Mouse (Mus musculus) regulatory T cell (primary cell): Measurements from ENCODE around the gene Arhgap18.

Experiments
- in situ Hi-C: fragments of 300-600 bp; cut with MboI, MseI; formaldehyde crosslinking; loops from one replicate; pipeline ENCODE4 v1.15.1; 2025; ENCODE audit warnings: high pct_unique_total_duplicates

Gene Arhgap18

DNA sequence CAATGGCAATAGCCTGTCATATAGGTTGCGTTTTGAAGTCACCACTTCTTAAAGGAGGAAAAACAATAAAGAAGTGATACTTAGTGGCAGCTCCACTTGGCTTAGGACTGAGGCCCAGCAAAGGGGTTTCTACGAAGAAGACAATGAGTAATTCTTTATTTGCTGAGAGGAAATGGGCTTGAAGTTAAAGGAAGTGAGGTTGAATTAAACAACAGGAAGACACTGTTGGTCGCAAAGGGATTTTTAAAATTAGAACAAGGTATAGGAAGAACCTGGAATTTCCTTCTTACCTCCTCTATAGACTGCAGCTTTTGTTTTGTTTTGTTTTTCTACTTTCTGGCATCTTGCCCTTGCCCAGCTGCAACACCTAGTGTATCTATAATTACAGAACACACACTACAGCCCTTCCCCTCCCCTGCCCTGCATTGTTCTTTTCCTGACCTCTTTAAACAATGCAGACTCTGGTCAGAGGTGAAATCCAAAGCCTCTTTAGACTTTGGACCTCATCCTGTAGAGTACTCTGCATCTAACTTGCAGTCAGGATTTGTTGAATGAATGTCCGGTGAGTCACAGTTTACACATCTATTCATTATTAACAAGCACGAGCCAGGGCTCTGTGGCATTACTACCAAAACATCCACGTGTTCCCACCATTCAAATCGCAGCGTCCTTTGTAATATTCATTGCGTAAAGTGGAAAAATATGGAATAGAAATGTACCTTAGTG is 75.4 kb downstream of the Arhgap18 start:
- in situ Hi-C loops = no loop called here

GRCm38 (mm10) chr10:26832068-26832467 is 78.8 kb downstream of the Arhgap18 start:
- in situ Hi-C loops = no loop called here

GRCm38 (mm10) chr10:26832669-26833249 is 79.5 kb downstream of the Arhgap18 start:
- in situ Hi-C loops = no loop called here

DNA sequence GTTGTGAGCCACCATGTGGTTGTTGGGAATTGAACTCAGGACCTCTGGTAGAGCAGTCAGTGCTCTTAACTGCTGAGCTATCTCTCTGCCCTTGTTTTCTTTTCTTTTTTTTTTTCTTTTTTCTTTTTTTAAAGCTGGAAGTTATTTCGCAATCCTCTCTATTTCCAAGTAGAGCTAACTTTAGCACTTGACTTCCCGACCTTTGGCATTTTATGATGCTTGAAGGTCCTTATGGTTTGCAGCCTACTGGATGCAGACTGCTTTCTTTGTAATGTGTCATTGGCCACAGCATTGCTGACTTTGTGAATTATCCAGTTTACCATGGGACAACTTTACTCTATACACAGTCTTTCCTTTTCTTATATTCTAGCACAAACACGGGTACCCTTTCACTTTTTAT is 80.2 kb downstream of the Arhgap18 start:
- in situ Hi-C loops = no loop called here

GRCm38 (mm10) chr10:26849311-26849710 is 96.1 kb downstream of the Arhgap18 start:
- in situ Hi-C loops = no loop called here

DNA sequence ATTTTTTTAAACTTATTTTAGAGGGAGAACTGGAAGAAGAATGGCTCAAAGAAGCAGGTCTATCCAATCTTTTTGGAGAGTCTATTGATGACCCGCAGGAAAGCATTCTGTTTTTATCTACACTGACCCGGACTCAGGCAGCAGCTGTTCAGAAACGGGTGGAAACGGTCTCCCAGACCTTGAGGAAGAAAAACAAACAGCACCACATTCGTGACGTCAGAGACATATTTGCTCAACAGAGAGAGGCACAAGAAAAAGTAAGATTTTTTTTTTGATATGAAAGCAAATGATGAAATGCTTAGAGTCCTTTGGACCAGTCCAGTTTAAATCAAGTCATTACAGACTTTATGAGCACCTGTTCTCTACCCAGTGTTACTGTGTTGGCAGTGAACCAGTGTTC is 96.6 kb downstream of the Arhgap18 start:
- in situ Hi-C loops = no loop called here

DNA sequence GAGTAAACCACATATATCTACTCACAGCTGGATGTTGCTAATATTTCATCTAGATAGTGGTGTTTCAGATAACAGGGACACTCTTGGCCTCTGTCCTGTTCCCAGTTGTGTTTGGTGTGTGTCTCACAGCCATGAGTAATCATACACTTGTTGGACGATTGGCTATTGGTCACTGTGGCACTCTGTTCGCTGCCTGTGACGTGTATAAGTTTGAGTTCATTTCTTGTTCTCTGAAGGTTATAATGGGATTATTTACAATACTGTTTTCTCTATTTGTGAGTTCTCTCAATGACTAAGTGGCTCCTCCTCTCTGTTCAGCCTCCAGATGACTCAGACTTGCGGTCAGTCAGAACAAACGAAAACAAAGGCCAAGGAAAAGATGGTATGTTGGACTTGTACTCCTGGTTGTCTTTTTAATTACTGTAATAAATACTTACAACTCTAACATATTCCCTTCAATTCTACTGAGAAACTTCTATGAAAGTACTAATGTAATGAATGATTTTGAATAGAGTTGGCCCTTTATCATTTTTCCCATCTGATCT is 101.4 kb downstream of the Arhgap18 start:
- in situ Hi-C loops = no loop called here

- in situ Hi-C loops = no loop called here
These were observed 102.8 kb downstream of the Arhgap18 start for GRCm38 (mm10) chr10:26855851-26856535.

GRCm38 (mm10) chr10:26857583-26857982 is 104.4 kb downstream of the Arhgap18 start:
- in situ Hi-C loops = no loop called here

- in situ Hi-C loops = no loop called here
These were observed 105.3 kb downstream of the Arhgap18 start for GRCm38 (mm10) chr10:26858537-26858936.

GRCm38 (mm10) chr10:26861231-26861630 is 108.0 kb downstream of the Arhgap18 start:
- in situ Hi-C loops = loop anchor here (5.0 kb wide), 1 partner anchor 654 kb away; no protein-coding TSS in a partner anchor

- in situ Hi-C loops = loop anchor here (5.0 kb wide), 1 partner anchor 655 kb away; no protein-coding TSS in a partner anchor
These were observed 109.0 kb downstream of the Arhgap18 start for GRCm38 (mm10) chr10:26862207-26862606.

DNA sequence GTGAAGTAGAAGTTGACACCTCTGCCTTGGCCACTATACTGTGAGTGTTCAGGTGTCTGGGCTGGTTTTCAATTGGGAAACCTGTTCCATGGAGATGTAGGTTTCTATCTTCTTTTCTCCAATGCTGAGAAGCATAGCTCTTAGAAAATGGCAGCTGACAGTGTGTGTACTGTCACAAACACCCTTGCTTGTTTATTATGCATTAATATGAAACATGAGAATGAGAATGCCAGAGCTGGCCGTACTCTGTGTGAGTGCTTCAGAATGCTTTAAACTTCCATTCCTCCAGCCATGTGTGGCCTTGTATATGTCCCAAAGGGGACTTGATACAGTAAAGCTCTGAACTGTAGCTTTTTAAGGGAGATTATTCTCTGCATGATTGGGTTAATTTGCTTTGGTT is 110.8 kb downstream of the Arhgap18 start:
- in situ Hi-C loops = loop anchor here (5.0 kb wide), 1 partner anchor 657 kb away; no protein-coding TSS in a partner anchor

GRCm38 (mm10) chr10:26870802-26871201 is 117.6 kb downstream of the Arhgap18 start:
- in situ Hi-C loops = no loop called here

GRCm38 (mm10) chr10:26877309-26877708 is 124.1 kb downstream of the Arhgap18 start:
- in situ Hi-C loops = no loop called here

DNA sequence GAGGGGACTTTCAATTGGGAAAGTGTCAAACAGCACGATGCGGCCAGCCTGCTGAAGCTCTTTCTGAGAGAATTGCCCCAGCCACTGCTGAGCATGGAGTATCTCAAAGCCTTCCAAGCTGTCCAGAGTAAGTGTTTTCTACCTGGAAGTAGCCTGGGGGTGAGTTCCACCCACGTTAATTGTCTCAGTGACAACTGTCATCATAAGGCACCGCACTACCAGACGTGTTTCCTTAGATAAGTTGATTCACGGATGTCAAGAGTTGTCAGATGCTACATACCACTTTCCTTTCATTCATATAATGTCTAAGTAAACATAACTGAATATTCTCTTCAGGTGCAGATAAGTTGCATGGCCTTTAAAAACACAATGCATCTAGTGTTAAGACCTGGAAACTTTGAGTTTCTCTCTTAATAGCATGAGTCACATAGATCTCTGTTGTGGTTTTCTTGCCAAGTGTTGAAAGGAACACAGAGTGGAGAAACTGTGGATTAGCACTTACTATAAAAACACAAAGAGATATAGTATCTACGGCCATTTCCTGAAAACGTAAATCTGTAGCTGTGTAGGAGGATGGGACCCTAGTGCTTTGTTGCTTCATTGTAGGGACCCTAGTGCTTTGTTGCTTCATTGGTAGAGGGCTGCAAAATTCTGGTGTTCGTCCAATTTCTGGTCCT is 125.8 kb downstream of the Arhgap18 start:
- in situ Hi-C loops = no loop called here

- in situ Hi-C loops = loop anchor here (5.0 to 10.0 kb wide), 2 partner anchors 110 to 133 kb away; partner anchors contain the start of gene Arhgap18
These were observed 131.7 kb downstream of the Arhgap18 start for GRCm38 (mm10) chr10:26884949-26885348.

- in situ Hi-C loops = loop anchor here (5.0 to 10.0 kb wide), 2 partner anchors 106 to 137 kb away; partner anchors contain the start of gene Arhgap18
These were observed 136.0 kb downstream of the Arhgap18 start for GRCm38 (mm10) chr10:26889226-26889625.

GRCm38 (mm10) chr10:26889754-26890153 is 136.5 kb downstream of the Arhgap18 start:
- in situ Hi-C loops = loop anchor here (5.0 to 10.0 kb wide), 5 partner anchors 105 to 522 kb away; partner anchors contain the start of gene Arhgap18

GRCm38 (mm10) chr10:26890269-26890955 is 137.2 kb downstream of the Arhgap18 start:
- in situ Hi-C loops = loop anchor here (5.0 kb wide), 3 partner anchors 183 to 523 kb away; no protein-coding TSS in a partner anchor

GRCm38 (mm10) chr10:26893091-26893490 is 139.9 kb downstream of the Arhgap18 start:
- in situ Hi-C loops = loop anchor here (5.0 kb wide), 3 partner anchors 186 to 526 kb away; no protein-coding TSS in a partner anchor
